Mouse (Mus musculus) liver, embryonic 13.5 days (tissue): ENCODE data around the gene Mst1r. TPM values are rescaled to one million over a fixed set of nuclear protein-coding genes. Genes with fewer than 3 reads are reported as not detected.

Experiments
- ATAC-seq: fragments of 200-750 bp; cut with Nextera tagmentation; 2 replicates; pipeline ENCODE4 v1.8.0; 2017; ENCODE audit warnings: low read depth, mild to moderate bottlenecking, moderate number of reproducible peaks, moderate library complexity
- DNase-seq: peaks from one replicate; pipeline ENCODE4 v3.0.0; 2022
- H3K27ac ChIP-seq: fragments of 300-500 bp; sonication (generic); 2 replicates; pipeline ENCODE4 v1.5.1; 2015; ENCODE audit warnings: moderate library complexity, mild to moderate bottlenecking, inconsistent platforms
- H3K27me3 ChIP-seq: fragments of 300-500 bp; sonication (generic); 2 replicates; pipeline ENCODE4 v1.6.1; 2015; ENCODE audit warnings: mild to moderate bottlenecking, inconsistent platforms
- H3K36me3 ChIP-seq: fragments of 300-500 bp; sonication (generic); 2 replicates; pipeline ENCODE4 v1.6.1; 2015; ENCODE audit warnings: mild to moderate bottlenecking, inconsistent platforms
- H3K4me1 ChIP-seq: fragments of 300-500 bp; sonication (generic); replicated peaks from 2 replicates; pipeline ENCODE4 v1.6.1; 2015; ENCODE audit warnings: inconsistent platforms
- H3K4me2 ChIP-seq: fragments of 300-500 bp; sonication (generic); 2 replicates; pipeline ENCODE4 v1.6.1; 2015; ENCODE audit warnings: inconsistent platforms, mild to moderate bottlenecking, moderate library complexity
- H3K4me3 ChIP-seq: fragments of 300-500 bp; sonication (generic); replicated peaks from 2 replicates; pipeline ENCODE4 v1.5.1; 2015; ENCODE audit warnings: mild to moderate bottlenecking, inconsistent platforms
- H3K9ac ChIP-seq: fragments of 300-500 bp; sonication (generic); 2 replicates; pipeline ENCODE4 v1.6.1; 2015; ENCODE audit warnings: mild to moderate bottlenecking, inconsistent platforms
- H3K9me3 ChIP-seq: fragments of 300-500 bp; sonication (generic); replicated peaks from 2 replicates; pipeline ENCODE4 v1.6.1; 2016; ENCODE audit warnings: inconsistent platforms
- WGBS: fragments of 180-500 bp; shearing (Covaris S2); methylation state at CpG from one replicate; pipeline ENCODE4 v1.1.7; 2015; ENCODE audit not compliant: insufficient replicate concordance; 5-methylcytosine and 5-hydroxymethylcytosine counted together
- polyA plus RNA-seq: library from polyadenylated mRNA; unstranded; fragments of >200 nt; fragmentation: Nextera tagmentation; extraction: Ambion mirVana; gene quantifications from 2 replicates; pipeline ENCODE4 v1.2.1, GENCODE M21; 2015

The Mst1r gene
- polyA plus RNA-seq, 1 experiment from 2014 or later = 0.71 TPM

DNA sequence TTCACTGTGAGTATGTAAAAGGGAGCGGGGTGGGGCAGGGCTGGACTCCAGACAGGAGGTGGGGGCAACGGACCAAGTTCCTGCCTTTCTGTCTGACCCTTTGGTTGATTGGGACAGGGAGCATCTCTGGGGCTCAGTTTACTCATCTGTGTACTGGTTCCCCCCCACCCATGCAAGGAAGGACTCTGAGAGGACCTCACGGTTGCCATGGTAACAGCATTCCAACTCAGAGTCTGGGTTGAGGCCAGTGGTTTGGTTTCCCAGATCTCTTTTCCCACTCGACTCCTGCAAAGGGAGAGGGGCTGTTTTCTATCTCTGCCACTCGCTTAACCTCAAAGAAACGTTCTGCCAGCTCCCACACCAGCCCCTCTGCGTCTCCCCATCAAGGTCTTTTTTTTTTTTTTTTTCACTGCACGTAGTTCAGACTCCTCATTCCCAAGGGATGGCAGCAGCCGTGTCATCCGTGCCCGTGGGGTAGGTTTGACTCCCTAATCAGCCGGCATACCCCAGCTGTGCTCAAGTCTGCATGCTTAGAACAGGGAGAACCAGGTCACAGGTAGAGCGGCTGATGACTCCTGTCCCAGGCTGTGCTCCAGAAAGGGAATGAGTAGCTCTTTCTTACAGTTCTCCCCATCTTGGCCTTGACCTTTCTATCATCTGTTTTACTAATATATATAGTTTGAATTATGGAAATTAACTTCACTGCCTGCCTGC lies 11.4 kb downstream of the Mst1r start:
- no peak overlapping the region for H3K27ac ChIP-seq
- H3K9me3 ChIP-seq = no peaks in the 10 kb centered on the region
- no peak for DNase-seq
- no peak overlapping the region for H3K4me2 ChIP-seq
- peaks cover 13% of the 10 kb centered on the region for H3K27me3 ChIP-seq
- no peak overlapping the region for H3K4me3 ChIP-seq
- no peak for ATAC-seq
- no peak overlapping the region for H3K9ac ChIP-seq
- H3K36me3 ChIP-seq = no peaks in the 10 kb centered on the region
- 49% methylated on average over 13 of the region's 13 CpGs for WGBS
- no peaks in the 10 kb centered on the region for H3K4me1 ChIP-seq

GRCm38 (mm10) chr9:107918884-107919283 lies 12.2 kb downstream of the Mst1r start:
- Histone ChIP-seq H3K27me3 (peaks cover 19% of the 10 kb centered on the region), H3K4me2 (no peak overlapping the region), H3K36me3 (no peaks in the 10 kb centered on the region), H3K9me3 (no peaks in the 10 kb centered on the region), H3K9ac (no peak overlapping the region), H3K4me1 (peaks cover 3% of the 10 kb centered on the region; the same call in 1 of the 2 replicates), H3K27ac (no peak overlapping the region), H3K4me3 (no peak overlapping the region)
- DNase-seq (no peak), ATAC-seq (no peak)
- 59% methylated on average over 6 of the region's 6 CpGs for WGBS

DNA sequence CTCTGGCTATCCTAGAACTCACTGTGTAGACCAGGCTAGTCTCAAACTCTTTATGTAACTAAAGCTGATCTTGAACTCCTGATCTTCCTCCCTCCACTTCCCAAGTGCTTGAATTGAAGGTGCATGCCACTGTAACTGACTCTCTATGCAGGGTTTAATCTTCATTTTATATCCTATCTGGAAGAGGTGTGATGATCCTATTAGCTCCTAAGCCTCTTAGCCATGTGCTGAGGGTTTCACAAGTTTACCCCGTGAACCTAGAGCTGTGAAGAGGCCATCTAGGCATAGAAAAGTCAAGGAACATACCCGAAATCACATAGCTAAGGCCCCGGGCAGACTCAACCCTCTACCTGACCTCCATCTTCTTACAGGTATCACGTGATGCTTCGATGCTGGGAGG lies 12.8 kb downstream of the Mst1r start:
- 68% methylated on average over 5 of the region's 5 CpGs for WGBS

DNA sequence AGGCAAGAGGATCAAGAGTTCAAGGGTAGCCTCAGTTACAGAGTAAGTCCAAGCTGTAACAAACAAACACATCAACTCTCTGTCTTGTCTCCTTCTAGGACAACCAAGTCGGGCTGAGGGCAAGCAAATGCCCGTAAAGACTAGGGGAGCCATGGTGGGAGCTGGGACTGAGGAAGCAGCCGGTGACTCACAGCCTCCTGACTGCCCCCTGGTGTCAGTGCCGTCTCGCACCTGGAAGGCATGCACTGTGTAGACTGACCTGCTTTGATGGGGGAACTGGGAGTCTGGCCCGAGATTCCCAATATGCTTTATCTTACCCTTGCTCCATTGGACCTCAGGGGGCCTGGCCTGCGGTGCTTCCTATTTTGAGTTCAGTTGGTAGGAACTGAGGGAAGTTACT lies 16.3 kb downstream of the Mst1r start:
- no peak overlapping the region for H3K4me2 ChIP-seq
- peak; percentile 41 for DNase-seq
- WGBS = 30% methylated on average over 7 of the region's 7 CpGs
- peaks cover 10% of the 10 kb centered on the region for H3K4me1 ChIP-seq
- H3K9ac ChIP-seq = no peak overlapping the region
- H3K27me3 ChIP-seq = peaks cover 26% of the 10 kb centered on the region
- no peaks in the 10 kb centered on the region for H3K9me3 ChIP-seq
- H3K36me3 ChIP-seq = no peaks in the 10 kb centered on the region
- no peak overlapping the region for H3K4me3 ChIP-seq
- H3K27ac ChIP-seq = no peak overlapping the region
- ATAC-seq = 0 out of 2 replicates have a peak, but pooled peaks have one; percentile 35

More for the DNA sequence above, 12.8 kb downstream of the Mst1r start:
- no peak overlapping the region for H3K9ac ChIP-seq
- no peak overlapping the region for H3K27ac ChIP-seq
- no peaks in the 10 kb centered on the region for H3K36me3 ChIP-seq
- no peak for DNase-seq
- peaks cover 7% of the 10 kb centered on the region; the same call in 1 of the 2 replicates for H3K4me1 ChIP-seq
- no peaks in the 10 kb centered on the region for H3K9me3 ChIP-seq
- no peak overlapping the region for H3K4me2 ChIP-seq
- no peak overlapping the region for H3K4me3 ChIP-seq
- peaks cover 21% of the 10 kb centered on the region for H3K27me3 ChIP-seq
- ATAC-seq = no peak

- H3K4me1 ChIP-seq = peaks cover 17% of the 10 kb centered on the region
- H3K27me3 ChIP-seq = peaks cover 34% of the 10 kb centered on the region
- DNase-seq (no peak), ATAC-seq (no peak)
- no peak overlapping the region for H3K4me3 ChIP-seq
- no peak overlapping the region for H3K27ac ChIP-seq
- WGBS = 31% methylated on average over 6 of the region's 6 CpGs
- H3K9me3 ChIP-seq = no peaks in the 10 kb centered on the region
- no peak overlapping the region for H3K4me2 ChIP-seq
- H3K9ac ChIP-seq = no peak overlapping the region
- no peaks in the 10 kb centered on the region for H3K36me3 ChIP-seq
Observed at GRCm38 (mm10) chr9:107923956-107924355, 17.3 kb downstream of the Mst1r start.

DNA sequence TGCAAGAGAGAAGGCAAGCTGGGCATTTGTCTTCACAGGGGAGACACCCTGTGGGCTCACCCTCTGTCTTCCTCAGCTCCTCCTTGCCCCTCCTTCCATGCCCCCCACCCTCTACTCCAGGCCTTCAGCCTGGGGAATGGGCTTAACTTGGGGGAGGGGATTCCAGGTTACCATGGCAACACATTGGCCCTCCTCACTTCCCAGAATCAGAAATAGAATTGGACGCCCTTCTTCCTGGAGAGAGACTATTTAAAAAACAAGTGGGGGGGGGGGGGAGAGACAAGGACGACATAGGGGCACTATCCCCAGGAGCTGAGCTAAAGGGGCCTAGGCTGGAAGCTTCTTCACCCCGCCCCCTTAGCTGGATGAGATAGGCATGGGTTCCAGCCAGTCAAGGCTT lies 18.6 kb downstream of the Mst1r start:
- H3K36me3 ChIP-seq = no peaks in the 10 kb centered on the region
- H3K4me3 ChIP-seq = no peak overlapping the region
- H3K27me3 ChIP-seq = peaks cover 46% of the 10 kb centered on the region
- no peak overlapping the region for H3K27ac ChIP-seq
- ATAC-seq (no peak), DNase-seq (no peak)
- H3K4me1 ChIP-seq = peaks cover 17% of the 10 kb centered on the region
- no peak overlapping the region for H3K4me2 ChIP-seq
- WGBS = 26% methylated on average over 3 of the region's 3 CpGs
- no peaks in the 10 kb centered on the region for H3K9me3 ChIP-seq
- no peak overlapping the region for H3K9ac ChIP-seq

DNA sequence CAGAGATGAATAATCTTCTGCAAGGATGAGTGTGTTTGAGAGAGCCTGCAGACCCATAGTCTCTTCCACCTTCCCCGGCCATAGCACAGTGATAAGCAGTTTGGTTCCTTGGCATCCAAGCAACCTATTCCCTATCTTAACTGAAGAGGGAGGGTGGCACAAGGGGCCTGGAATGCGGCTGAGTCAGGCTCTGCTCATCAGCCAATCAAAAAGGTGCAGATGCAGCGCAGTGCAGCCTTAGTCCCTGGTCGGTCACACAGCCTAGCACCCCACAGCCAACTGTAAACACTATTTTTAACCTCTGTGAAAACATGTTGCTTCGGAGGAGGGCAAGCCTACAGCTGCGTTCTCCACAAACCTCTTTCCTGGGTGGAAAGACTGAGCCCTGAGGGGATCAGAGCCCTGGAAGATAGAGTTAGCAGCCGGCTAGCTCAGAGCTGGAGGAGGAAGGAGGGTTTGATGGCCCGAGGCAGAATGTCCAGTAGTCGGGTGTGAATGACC lies 20.3 kb downstream of the Mst1r start:
- WGBS = 36% methylated on average over 9 of the region's 9 CpGs
- no peak for ATAC-seq
- Histone ChIP-seq H3K9ac (no peak overlapping the region), H3K9me3 (no peaks in the 10 kb centered on the region), H3K4me1 (peaks cover 17% of the 10 kb centered on the region), H3K27ac (no peak overlapping the region), H3K4me2 (no peak overlapping the region), H3K36me3 (no peaks in the 10 kb centered on the region), H3K4me3 (no peak overlapping the region), H3K27me3 (peaks cover 55% of the 10 kb centered on the region)
- no peak for DNase-seq

GRCm38 (mm10) chr9:107927749-107928148 lies 21.1 kb downstream of the Mst1r start:
- Histone ChIP-seq H3K4me3 (no peak overlapping the region), H3K27me3 (peaks cover 55% of the 10 kb centered on the region), H3K27ac (no peak overlapping the region), H3K4me1 (peaks cover 17% of the 10 kb centered on the region), H3K4me2 (no peak overlapping the region), H3K9me3 (no peaks in the 10 kb centered on the region), H3K9ac (no peak overlapping the region), H3K36me3 (no peaks in the 10 kb centered on the region)
- 76% methylated on average over 5 of the region's 5 CpGs for WGBS
- no peak for ATAC-seq
- no peak for DNase-seq

GRCm38 (mm10) chr9:107928169-107928568 lies 21.5 kb downstream of the Mst1r start, which contains the start of gene Actl11:
TSS of gene Actl11 (plus strand) at chr9:107928469.
- 62% methylated on average over 3 of the region's 3 CpGs for WGBS
- H3K9me3 ChIP-seq = no peaks in the 10 kb centered on the region
- H3K27ac ChIP-seq = no peak within 1 kb of the TSS
- H3K4me3 ChIP-seq = no peak within 1 kb of the TSS
- H3K27me3 ChIP-seq = peaks cover 59% of the 10 kb centered on the region
- peaks cover 17% of the 10 kb centered on the region for H3K4me1 ChIP-seq
- peak within 1 kb of the TSS; percentile 9; the same call in 1 of the 2 replicates for H3K9ac ChIP-seq
- no peak within 1 kb of the TSS for H3K4me2 ChIP-seq
- H3K36me3 ChIP-seq = no peaks in the 10 kb centered on the region
- DNase-seq = no peak
- no peak for ATAC-seq

DNA sequence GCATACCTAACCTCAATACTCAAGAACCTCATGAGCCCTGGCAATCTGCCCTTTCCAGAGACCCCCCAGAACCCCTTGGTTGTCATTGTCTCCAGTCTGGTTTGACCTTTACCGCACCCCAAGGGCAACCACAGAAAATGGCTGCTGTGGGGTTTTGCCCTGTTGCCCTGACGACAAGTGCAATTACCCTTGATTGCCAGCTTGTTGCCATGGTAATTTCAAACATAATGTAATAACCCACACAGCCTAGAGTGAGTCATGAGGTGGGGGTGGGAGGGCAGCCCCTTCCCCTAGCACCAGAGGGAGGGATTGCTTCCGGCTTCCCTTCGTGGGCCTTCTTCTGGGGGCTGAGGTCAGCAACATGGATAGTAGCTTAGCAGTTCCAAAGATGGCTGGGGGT lies 25.5 kb downstream of the Mst1r start:
- ATAC-seq (no peak), DNase-seq (no peak)
- H3K4me3 ChIP-seq = no peak overlapping the region
- H3K4me2 ChIP-seq = no peak overlapping the region
- H3K4me1 ChIP-seq = peaks cover 21% of the 10 kb centered on the region
- no peak overlapping the region for H3K27ac ChIP-seq
- no peak overlapping the region for H3K9ac ChIP-seq
- H3K9me3 ChIP-seq = no peaks in the 10 kb centered on the region
- H3K27me3 ChIP-seq = peaks cover 81% of the 10 kb centered on the region
- no peaks in the 10 kb centered on the region for H3K36me3 ChIP-seq
- WGBS = 63% methylated on average over 4 of the region's 4 CpGs

GRCm38 (mm10) chr9:107934146-107934545 lies 27.5 kb downstream of the Mst1r start:
- Histone ChIP-seq H3K36me3 (no peaks in the 10 kb centered on the region), H3K27ac (no peak overlapping the region), H3K9me3 (no peaks in the 10 kb centered on the region), H3K4me2 (no peak overlapping the region), H3K4me1 (peaks cover 11% of the 10 kb centered on the region), H3K9ac (no peak overlapping the region), H3K27me3 (peaks cover 83% of the 10 kb centered on the region), H3K4me3 (no peak overlapping the region)
- ATAC-seq (no peak), DNase-seq (no peak)
- WGBS = 74% methylated on average over 11 of the region's 11 CpGs

DNA sequence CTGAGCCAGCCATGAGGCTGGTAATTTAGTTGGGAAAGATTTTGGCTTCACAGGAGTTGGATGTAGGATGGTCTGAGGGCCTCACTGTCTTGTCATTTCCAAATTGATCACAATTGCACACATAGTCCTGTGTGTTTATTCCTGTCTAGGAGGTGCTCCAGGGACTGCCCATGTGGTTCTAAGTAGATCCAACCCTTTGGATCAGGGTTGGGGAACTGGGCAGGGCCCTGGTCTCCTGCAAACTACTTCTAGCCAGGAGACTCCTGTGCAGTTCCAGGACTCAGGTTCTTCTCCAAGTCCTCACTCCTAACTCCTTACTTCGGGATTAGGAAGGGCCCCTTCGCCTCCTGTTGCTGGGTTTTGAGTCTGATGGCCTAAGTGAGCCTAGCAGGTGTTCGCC lies 28.7 kb downstream of the Mst1r start, which contains the start of gene Camkv:
Gene Camkv (plus strand): TSS at position 301 of the 400 bp plus-strand sequence.
- Histone ChIP-seq H3K27ac (no peak within 1 kb of the TSS), H3K4me1 (peaks cover 11% of the 10 kb centered on the region), H3K4me2 (peak within 1 kb of the TSS; percentile 63), H3K9me3 (no peaks in the 10 kb centered on the region), H3K36me3 (no peaks in the 10 kb centered on the region), H3K4me3 (peak within 1 kb of the TSS; percentile 48), H3K9ac (peak within 1 kb of the TSS; percentile 26; the same call in 1 of the 2 replicates), H3K27me3 (peaks cover 84% of the 10 kb centered on the region)
- WGBS = 38% methylated on average over 3 of the region's 3 CpGs
- DNase-seq (no peak), ATAC-seq (no peak)
